Mouse (Mus musculus) hindbrain, embryonic 11.5 days (tissue): ENCODE results near the gene Lsm10. TPM values are rescaled to one million over a fixed set of nuclear protein-coding genes. Genes with fewer than 3 reads are reported as not detected.

ENCODE experiments used
- ATAC-seq: fragments of 200-750 bp; cut with Nextera tagmentation; 2 replicates; pipeline ENCODE4 v1.8.0; 2017; ENCODE audit warnings: mild to moderate bottlenecking, moderate TSS enrichment, moderate library complexity; ENCODE audit not compliant: low FRiP score
- DNase-seq: peaks from one replicate; pipeline ENCODE4 v3.0.0-alpha.2; 2015; ENCODE audit warnings: low spot score
- H3K27ac ChIP-seq: fragments of 300-500 bp; sonication (generic); 2 replicates; pipeline ENCODE4 v1.5.1; 2014; ENCODE audit warnings: mild to moderate bottlenecking, low read depth, low read length
- H3K27me3 ChIP-seq: fragments of 300-500 bp; sonication (generic); 2 replicates; pipeline ENCODE4 v1.6.1; 2014; ENCODE audit warnings: mild to moderate bottlenecking, low read length, moderate library complexity, mixed read lengths; ENCODE audit not compliant: control insufficient read depth, insufficient read depth
- H3K36me3 ChIP-seq: fragments of 300-500 bp; sonication (generic); 2 replicates; pipeline ENCODE4 v1.6.1; 2014; ENCODE audit warnings: mild to moderate bottlenecking, low read length, moderate library complexity, mixed read lengths; ENCODE audit not compliant: control insufficient read depth, insufficient read depth
- H3K4me1 ChIP-seq: fragments of 300-500 bp; sonication (generic); replicated peaks from 2 replicates; pipeline ENCODE4 v1.6.1; 2014; ENCODE audit warnings: low read length, mixed read lengths; ENCODE audit not compliant: control insufficient read depth, insufficient read depth
- H3K4me2 ChIP-seq: fragments of 300-500 bp; sonication (generic); replicated peaks from 2 replicates; pipeline ENCODE4 v1.6.1; 2014; ENCODE audit warnings: mild to moderate bottlenecking, low read depth, low read length
- H3K4me3 ChIP-seq: fragments of 300-500 bp; sonication (generic); 2 replicates; pipeline ENCODE4 v1.5.1; 2014; ENCODE audit warnings: low read depth, low read length
- H3K9ac ChIP-seq: fragments of 300-500 bp; sonication (generic); 2 replicates; pipeline ENCODE4 v1.6.1; 2014; ENCODE audit warnings: low read depth, low read length
- H3K9me3 ChIP-seq: fragments of 300-500 bp; sonication (generic); 2 replicates; pipeline ENCODE4 v1.6.1; 2016; ENCODE audit warnings: low read length; ENCODE audit not compliant: control insufficient read depth
- WGBS: fragments of 180-500 bp; shearing (Covaris S2); extraction: QIAGEN DNeasy Blood & Tissue Kit; methylation state at CpG from one replicate; pipeline ENCODE4 v1.1.7; 2014; 5-methylcytosine and 5-hydroxymethylcytosine counted together
- polyA plus RNA-seq: library from polyadenylated mRNA; unstranded; fragments of >200 nt; fragmentation: Nextera tagmentation; extraction: Ambion mirVana; gene quantifications from 2 replicates; pipeline ENCODE4 v1.2.1, GENCODE M21; 2014

Lsm10 gene
- polyA plus RNA-seq, 1 experiment from 2014 or later: 44.1 TPM

GRCm38 (mm10) chr4:126141021-126141420, 44.6 kb downstream of the Lsm10 start:
- no peak for DNase-seq
- Histone ChIP-seq H3K4me1 (no peaks in the 10 kb centered on the region), H3K27me3 (no peaks in the 10 kb centered on the region), H3K36me3 (peaks cover 2% of the 10 kb centered on the region; the same call in 1 of the 2 replicates), H3K9me3 (no peaks in the 10 kb centered on the region), H3K4me2 (no peak overlapping the region), H3K9ac (no peak overlapping the region), H3K4me3 (no peak overlapping the region), H3K27ac (no peak overlapping the region)
- no peak for ATAC-seq
- WGBS: 83% methylated on average over 5 of the region's 5 CpGs

- Histone ChIP-seq H3K4me3 (no peak overlapping the region), H3K36me3 (no peaks in the 10 kb centered on the region), H3K9me3 (no peaks in the 10 kb centered on the region), H3K4me1 (peaks cover 12% of the 10 kb centered on the region), H3K27ac (no peak overlapping the region), H3K9ac (no peak overlapping the region), H3K4me2 (no peak overlapping the region), H3K27me3 (peaks cover 25% of the 10 kb centered on the region)
- no peak for ATAC-seq
- 62% methylated on average over 4 of the region's 4 CpGs for WGBS
- no peak for DNase-seq
Observed at GRCm38 (mm10) chr4:126145396-126145795, 49.0 kb downstream of the Lsm10 start.

- no peak for ATAC-seq
- Histone ChIP-seq H3K4me1 (peaks cover 12% of the 10 kb centered on the region), H3K27me3 (peaks cover 25% of the 10 kb centered on the region), H3K9me3 (no peaks in the 10 kb centered on the region), H3K9ac (no peak overlapping the region), H3K4me2 (no peak overlapping the region), H3K27ac (peak overlapping the region; percentile 47; the same call in 1 of the 2 replicates), H3K4me3 (no peak overlapping the region), H3K36me3 (no peaks in the 10 kb centered on the region)
- 36% methylated on average over 9 of the region's 9 CpGs for WGBS
- no peak for DNase-seq
Observed at GRCm38 (mm10) chr4:126146974-126147532, 50.6 kb downstream of the Lsm10 start.

GRCm38 (mm10) chr4:126147533-126148160, 51.2 kb downstream of the Lsm10 start, which contains the start of gene Eva1b:
Gene Eva1b (plus strand): TSS chr4:126147744.
- DNase-seq (peak; percentile 64), ATAC-seq (peak; percentile 48; the same call in 1 of the 2 replicates)
- peaks cover 25% of the 10 kb centered on the region for H3K27me3 ChIP-seq
- H3K4me1 ChIP-seq: peaks cover 12% of the 10 kb centered on the region
- no peaks in the 10 kb centered on the region for H3K9me3 ChIP-seq
- no peaks in the 10 kb centered on the region for H3K36me3 ChIP-seq
- 1% methylated on average over 23 of the region's 24 CpGs for WGBS
- peak within 1 kb of the TSS; percentile 44 for H3K9ac ChIP-seq
- H3K4me3 ChIP-seq: peak within 1 kb of the TSS; percentile 41
- peak within 1 kb of the TSS; percentile 73 for H3K4me2 ChIP-seq
- peak within 1 kb of the TSS; percentile 47; the same call in 1 of the 2 replicates for H3K27ac ChIP-seq

Other genes starting within 250 kb of the Lsm10 start
- 0.63 TPM in 1 of 2 replicates, not detected in the other for gene Csf3r, start 72.1 kb upstream of the Lsm10 start, polyA plus RNA-seq
- gene Mrps15, start 49.7 kb upstream of the Lsm10 start, polyA plus RNA-seq: 139 and 155 TPM in 2 replicates
- gene Oscp1, start 38.1 kb upstream of the Lsm10 start, polyA plus RNA-seq: 26.4 and 27.1 TPM in 2 replicates
- 19.0 and 26.0 TPM in 2 replicates for gene Stk40, start 7.3 kb downstream of the Lsm10 start, polyA plus RNA-seq
- 33.1 and 36.0 TPM in 2 replicates for gene Eva1b, start 51.1 kb downstream of the Lsm10 start, polyA plus RNA-seq
- gene Sh3d21, start 66.9 kb downstream of the Lsm10 start, polyA plus RNA-seq: 2.0 and 2.7 TPM in 2 replicates
- gene Thrap3, start 106.1 kb downstream of the Lsm10 start, polyA plus RNA-seq: 191 and 228 TPM in 2 replicates
- 54.6 and 65.5 TPM in 2 replicates for gene Map7d1, start 159.7 kb downstream of the Lsm10 start, polyA plus RNA-seq
- gene Trappc3, start 165.7 kb downstream of the Lsm10 start, polyA plus RNA-seq: 17.8 and 39.1 TPM in 2 replicates
- gene Col8a2, start 190.2 kb downstream of the Lsm10 start, polyA plus RNA-seq: 15.6 and 17.4 TPM in 2 replicates
- 39.2 and 39.3 TPM in 2 replicates for gene Adprhl2, start 225.1 kb downstream of the Lsm10 start, polyA plus RNA-seq
- 3.0 and 3.8 TPM in 2 replicates for gene Tekt2, start 229.1 kb downstream of the Lsm10 start, polyA plus RNA-seq